Mouse (Mus musculus) thymus, postnatal 4 days (tissue): ENCODE results near the gene Mfsd13b.
A peak's percentile ranks its signal among the peaks of the same experiment; 100 is the strongest.
"Not testable (repeated sequence)": the region's sequence is repeated elsewhere in the genome, so short reads cannot be mapped to it uniquely, and the experiment has no call there.

Experiments used
- DNase-seq: peaks from one replicate; pipeline ENCODE4 v3.0.0; 2021

Mfsd13b gene

DNA sequence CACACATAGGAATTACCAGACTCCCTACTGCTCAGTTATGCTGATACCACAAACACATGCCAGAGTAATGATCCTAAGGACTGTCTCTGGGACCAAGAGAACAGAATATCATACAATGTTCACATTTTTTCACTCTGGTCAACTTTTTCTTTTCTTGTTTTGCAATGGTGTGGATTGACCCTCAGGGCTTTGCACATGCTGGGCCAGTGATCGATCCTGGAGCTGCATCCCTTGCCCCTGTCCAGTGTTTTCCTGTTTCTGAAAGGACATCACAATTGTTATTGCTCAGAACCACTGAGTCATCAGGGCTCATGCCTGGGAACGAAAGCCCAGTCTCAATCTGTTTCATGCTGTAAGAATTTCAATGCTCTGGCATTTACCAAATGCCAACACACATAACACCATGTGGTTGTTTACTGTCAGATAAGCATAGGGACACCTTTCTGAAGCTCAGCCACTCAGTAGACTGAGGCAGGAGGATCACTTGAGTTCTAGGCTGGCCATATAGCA lies 16.8 kb downstream of the Mfsd13b start:
- no peak for DNase-seq

DNA sequence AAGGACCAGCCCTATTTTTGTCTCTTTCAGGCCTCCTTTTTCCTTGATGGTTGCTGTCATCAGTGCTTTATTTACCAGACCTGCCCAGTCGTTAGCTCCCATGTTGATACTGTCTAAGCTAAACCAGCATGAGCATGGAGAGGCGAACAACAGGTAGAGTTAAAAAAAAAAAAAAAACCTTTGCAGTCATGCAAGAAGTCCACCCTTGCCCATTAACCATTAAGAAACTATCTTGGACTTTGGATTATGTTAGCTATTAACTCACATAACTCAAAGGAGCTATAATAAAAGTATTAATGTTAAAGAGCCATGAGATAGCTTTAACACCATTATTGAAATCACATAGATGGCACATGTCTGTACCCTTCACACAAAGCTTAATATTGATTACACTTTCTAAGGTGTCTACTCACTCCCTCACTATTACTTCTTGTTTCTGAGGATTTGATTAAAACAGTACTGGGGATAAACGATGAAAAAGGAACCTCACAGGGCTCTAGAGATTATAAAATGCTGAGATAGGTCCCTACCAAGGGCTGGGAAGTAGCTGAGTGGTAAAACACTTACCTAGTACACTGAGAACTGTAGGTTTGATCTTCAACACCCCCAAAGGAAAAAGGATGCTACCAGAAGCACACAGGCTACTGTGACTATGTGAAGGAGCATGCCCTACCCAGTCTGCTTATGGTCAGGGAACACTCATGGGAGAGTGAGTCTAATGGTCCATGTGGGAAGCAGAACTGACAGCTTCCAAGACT lies 17.9 kb downstream of the Mfsd13b start:
- DNase-seq, result no peak

DNA sequence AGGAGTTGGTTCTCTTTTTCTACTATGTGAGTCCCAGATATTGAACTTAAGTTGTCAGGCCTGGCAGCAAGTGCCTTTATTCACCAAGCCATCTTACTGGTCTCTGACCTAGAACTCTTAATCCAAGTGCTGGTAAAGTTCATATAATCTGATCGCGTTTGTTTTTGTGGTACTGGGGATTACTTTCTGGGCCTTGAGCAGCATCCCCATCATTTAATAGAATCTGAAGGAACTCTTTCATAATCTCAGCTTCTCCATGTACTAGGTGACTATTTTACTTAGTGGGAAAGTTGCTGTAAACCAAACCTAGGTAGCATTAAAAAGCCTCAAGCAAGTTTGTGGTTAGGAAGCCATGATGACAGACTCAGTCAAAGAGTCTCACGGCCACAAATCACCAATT lies 19.6 kb downstream of the Mfsd13b start:
- no peak for DNase-seq

DNA sequence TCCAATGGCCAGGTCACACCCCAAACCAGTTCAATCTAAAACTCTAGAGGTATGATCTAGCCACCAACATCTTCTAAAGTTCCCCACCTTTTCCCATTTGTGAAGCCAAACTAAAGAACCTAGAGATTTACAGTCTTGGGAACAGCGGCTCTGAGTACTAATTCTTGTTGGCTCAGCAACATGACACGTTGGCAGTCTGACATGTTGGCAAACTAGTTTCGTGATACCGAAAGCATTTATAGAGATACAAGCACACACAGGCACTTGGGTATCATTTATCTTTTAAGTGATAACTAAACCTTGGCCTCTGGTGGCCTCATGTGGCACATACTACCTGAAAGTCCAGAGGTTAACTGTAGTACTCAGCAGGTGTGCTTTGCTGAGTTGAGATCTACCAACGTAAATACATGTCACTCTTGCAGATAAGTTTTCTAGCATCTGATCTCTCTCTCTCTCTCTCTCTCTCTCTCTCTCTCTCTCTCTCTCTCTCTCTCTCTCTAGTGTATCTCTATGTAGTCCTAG lies 20.2 kb downstream of the Mfsd13b start:
- DNase-seq, result no peak

DNA sequence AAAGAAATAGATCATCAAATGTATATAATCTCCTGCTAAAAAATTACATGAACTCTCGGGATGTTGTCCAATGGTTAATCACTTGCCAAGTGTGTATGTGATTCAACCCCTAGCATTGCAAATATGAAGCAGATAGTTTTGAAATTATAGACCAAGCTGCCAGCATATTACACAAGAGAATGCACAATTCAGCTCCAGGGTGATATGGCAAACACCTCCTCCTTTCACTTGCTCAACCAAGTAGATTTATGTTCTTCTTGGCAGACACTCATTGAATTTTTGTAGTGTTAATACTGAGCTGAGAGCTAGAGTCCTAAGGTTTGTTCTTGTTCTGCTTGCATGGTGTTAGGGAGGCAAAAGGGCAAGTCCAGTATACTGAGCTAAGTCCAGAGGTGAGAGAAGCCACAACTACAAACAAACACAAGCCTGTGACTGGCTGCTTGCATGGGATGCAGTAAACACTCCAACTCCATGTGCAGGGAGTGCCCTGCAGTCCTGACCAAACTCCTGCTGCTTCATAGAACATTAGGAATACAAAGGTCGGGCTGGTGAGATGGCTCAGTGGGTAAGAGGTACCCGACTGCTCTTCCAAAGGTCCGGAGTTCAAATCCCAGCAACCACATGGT lies 21.6 kb downstream of the Mfsd13b start:
- no peak for DNase-seq

DNA sequence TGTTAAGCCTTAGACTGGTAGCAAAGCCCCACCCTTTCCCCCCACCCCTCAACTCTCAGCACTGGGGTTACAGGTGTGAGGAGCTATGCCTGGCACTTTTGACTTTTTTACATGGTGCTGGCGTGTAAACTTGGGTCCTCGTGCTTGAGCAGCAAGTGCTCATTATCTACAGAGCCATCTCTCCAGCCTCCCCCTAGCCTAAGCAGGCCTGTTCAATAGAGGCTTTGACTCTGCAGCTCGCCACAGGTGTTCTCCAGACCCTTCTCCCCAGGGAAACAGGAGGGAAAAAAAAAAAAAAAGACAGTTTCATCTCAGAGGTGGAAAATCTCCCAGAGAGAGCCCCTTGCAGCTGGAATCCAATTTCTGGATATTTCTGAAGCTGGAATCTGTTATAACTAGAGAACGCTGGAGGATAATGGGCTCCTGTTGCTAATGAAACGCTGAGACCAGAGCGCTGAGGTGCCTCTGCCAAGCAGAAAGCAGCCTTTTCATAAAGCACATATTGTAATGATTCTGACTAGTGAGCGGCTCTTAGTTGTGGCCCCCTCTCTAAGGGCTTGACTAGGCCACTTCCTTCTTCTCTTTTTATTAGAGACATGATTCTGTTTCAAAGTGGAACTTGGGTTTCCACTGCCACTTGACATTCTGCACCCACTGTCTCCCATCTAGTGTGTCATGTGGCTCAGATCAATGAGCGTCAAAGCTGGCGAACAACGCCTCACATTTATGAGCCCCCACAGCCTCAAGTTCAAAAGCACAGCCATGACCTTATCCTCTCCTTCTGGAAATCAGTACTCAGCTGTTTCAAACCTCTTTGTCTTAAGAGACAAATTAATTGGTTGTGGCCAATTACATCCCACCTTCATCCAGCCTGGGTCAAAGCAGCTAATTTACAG lies 29.7 kb downstream of the Mfsd13b start:
- DNase-seq, result no peak

DNA sequence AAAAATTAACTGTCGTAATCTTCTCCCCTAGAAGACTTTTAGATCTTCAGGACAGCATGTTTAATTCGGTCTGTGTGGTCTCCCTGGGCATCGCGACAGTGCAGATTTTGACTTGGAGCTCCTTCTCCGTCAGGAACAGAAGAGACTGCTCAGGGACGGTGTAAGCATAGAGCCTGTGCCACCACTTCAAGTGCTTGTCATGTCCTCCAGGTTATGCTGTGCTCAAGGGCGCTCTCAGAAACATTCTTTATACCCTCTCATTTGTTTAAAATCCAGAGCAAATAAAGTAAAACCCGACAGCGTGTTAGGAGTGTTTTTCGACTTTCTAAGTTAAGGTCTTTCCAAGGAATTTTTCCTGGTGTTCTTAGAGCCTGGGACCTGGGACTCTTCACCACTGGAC lies 32.2 kb downstream of the Mfsd13b start:
- DNase-seq, result no peak

DNA sequence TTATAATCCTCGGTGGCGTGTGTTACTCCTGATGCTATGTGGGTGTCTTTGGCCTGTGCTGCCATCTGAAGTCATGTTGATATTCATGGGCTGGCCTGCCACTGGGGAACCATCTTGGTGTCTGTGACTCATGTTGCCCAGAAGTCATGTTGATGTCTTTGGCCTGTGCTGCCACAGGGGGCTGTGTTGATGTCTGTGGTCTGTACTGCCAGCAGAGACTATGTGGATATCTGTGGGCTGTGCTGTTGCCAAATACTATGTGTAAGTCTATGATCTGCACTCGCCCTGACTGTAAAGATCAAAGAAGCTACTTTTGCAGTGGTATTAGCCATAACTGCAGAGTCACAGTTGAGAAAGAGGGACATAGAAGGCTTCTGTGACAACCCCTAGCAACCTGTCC lies 36.5 kb downstream of the Mfsd13b start:
- no peak for DNase-seq

DNA sequence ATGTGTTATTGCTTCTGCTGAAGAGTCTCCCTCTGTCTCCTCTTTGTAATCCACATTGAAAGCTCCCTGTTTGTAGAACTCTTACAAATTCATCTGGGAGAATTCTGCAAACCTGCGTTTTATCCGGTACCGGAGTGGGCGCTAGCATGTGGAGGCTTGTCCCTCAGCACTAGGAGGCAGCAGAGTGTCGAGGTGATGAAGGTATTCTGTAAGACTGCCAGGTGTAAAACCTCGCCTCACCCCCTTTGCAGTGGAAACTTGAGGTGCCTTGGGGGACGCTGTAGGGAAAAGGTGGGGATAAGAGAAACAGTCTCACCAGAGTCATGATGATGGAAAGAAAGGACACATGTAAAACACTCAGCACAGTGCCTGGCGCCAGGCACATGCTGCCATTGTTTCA lies 38.0 kb downstream of the Mfsd13b start:
- DNase-seq, result peak; percentile 55

DNA sequence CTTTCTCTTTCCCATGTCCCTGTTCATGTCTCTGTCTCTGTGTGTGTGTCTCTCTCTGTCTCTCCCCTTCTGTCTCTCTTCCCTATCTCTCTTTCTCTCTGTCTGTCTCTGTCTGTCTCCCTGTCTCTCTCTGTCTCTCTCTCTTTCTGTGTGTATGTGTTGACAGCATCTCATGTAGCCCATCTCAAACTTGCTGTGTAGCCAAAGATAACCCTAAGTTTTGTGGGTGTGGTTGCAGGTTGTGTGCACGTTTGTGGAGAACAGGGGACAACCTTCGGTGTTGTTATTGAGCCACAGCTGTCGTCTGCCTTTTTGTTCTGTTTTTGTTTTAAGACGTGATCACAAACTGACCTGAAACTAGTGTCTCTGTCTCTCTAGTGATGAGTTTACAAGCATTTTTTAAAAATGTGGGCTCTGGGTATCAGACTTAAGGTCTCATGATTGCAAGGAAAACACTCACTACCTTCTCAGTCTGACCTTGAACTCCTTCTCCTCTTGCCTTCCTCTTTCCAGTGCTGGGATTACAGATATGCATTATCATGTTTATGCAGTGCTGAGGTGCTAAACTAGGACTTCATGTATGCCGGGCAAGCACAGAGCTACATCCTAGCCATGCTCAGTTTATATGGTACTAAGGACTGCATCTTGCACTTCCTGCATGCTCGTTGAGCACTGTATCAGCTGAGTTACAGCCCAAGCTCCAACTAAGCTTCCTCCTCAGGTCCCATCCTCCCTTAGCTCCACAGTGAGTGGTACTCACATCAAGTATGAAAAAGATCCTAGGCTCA lies 43.1 kb downstream of the Mfsd13b start:
- DNase-seq, result no peak

DNA sequence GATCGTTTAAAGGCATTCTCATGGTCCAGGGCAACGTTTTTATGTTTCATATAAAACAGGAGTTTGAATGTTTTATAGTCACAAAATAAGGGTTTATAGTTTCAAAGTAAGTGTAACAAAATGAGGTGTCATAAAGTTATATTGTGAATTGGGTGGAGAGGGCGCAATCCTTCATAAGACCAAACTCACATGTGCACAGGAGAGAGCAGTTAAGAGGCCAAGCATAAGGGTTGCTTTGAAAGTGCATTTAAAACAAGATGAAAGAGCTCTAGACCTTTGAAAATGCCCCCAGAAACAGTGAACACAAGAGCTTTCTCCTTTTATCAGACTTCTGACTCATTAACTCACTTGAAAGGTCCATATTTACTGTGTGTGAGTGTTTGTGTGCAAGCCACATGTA lies 44.0 kb downstream of the Mfsd13b start:
- DNase-seq, result no peak

DNA sequence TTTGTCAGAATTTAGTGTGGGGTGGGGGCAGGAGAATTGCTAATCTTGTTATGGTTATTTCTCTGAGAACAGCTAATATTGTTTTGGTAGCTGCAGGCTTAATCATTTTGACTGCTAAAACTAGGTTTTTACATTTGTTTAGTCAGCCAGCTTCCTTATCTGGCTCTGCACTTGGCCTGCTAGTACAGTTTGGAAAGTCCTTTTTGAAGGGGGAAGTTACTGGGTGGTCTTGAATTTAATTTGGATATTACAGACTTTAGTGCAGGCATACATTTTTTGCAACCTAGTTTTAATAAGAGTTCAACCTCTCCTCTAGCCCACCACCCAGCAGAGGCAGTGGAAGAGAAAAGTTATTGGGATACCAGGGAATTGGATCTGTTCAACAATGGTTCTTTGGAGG lies 47.6 kb downstream of the Mfsd13b start:
- not testable (repeated sequence) for DNase-seq

DNA sequence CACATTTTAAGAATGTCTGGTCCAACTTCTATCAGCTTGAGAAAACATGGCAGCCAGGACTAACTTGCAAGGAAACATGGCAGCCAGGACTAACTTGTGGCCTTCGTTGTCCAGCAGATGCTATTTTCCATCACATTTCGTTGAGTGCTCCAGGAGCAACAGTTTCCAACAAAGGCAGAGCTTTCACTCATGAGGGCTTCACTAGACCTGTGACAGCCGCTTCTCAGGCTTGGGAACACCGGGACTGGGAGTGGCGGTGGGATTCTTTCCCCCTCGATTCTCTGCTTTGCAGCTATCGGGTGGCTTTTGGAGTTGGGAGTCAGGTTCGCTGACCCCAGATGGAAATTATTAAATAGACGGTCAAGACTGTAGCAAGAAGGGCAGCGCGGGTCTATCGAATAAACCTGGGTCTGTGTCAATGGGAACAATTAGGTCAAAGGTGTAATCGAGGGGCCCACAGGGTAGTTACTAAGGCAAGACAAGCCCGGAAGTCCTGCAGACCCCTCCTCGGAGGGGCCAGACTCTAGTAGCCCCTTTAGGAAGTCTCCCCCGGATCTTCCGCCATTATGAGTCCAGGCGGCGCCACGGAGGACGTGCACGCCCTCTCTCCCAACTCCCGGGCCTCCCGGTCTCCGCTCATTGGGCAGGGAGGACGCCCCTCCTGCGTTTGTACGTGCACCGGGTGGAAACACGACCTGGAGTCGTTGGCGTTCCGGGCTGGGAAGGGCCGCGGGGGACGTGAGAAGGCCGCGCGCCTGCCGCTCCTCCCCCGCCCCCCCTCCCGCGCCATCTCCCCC lies 51.7 kb downstream of the Mfsd13b start, which contains the start of gene Mettl9:
Gene Mettl9 (plus strand): TSS at position 590 of the 797 bp plus-strand sequence.
- DNase-seq, result peak; percentile 95

DNA sequence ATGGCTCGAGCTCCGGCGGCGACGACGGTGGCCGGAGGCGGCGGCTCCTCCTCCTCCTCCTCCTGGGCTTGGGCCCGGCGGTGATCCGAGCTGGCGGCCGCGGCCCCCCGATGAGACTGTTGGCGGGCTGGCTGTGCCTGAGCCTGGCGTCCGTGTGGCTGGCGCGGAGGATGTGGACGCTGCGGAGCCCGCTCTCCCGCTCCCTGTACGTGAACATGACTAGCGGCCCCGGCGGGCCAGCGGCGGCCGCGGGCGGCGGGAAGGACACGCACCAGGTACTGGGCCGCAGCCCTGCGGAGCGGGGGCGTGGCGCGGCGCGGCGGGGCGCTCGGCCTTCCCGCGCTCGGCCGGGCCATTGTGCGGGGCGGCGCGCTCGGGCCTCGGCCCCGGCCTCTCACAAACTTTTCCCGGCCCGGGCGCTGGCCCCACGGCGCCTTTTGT lies 52.4 kb downstream of the Mfsd13b start:
- DNase-seq, result peak; percentile 64

DNA sequence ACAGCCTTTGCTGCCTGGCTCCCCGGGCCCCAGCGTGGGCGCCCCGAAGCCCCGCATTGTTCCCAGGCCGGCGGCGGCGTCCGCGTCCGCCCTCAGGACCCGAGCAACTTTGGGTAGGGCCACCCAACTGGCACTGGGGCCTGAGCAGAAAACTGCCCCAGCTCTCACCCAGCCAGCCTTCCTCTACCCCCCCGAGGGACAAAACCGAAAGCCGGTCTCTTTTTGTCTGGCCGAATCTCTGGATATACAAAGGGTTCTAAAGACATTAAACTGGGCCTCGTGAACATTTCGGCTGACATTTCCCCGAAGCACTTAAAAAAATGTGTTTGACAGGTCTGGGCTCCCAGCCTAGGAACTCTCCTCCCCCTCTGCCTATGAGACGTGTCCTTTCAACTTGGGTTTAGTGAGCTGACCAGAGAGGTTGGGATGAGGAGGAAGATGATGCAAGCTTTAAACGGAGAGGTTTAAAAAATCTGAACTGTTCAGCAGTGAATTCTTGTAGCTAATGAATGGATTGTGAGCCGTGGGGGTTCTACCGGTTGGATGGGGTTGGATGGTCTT lies 52.9 kb downstream of the Mfsd13b start:
- DNase-seq, result no peak

DNA sequence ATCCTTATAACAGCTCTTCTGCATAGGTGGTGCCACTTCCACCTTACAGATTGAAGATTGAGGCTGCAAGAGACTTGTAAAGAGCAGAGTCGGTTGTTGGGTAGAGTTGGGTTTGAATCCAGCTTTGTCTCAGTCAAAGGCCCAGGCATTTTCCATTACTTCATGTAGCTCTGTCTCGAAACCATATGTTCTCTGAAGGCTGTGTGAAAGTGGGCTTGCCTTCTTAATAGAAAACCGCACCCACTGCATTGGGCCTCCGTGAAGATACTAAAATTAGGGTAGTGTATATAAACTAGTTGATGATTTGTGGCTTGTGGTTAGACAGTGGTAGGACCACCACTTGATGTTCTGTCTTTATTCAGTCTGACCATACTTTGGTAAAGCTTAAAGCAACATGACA lies 58.3 kb downstream of the Mfsd13b start:
- DNase-seq, result no peak

DNA sequence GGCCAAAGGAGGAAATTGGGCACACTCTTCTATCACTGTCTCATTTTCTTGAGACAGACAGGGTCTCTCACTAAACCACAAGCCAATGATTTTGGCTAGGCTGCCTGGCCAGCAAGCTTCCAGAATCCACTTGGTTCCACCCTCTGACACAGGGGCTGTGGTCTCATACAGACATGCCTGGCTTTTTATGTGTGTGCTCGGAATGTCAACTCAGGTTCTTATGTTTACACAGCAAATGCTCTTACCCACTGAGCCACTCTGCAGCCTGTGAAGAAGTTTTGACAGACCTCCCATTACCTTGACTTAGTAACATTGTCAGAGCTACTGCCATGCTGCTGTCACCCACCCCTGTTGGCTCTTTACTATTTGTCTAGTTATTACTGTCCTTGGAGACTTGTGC lies 59.7 kb downstream of the Mfsd13b start:
- DNase-seq, result no peak

DNA sequence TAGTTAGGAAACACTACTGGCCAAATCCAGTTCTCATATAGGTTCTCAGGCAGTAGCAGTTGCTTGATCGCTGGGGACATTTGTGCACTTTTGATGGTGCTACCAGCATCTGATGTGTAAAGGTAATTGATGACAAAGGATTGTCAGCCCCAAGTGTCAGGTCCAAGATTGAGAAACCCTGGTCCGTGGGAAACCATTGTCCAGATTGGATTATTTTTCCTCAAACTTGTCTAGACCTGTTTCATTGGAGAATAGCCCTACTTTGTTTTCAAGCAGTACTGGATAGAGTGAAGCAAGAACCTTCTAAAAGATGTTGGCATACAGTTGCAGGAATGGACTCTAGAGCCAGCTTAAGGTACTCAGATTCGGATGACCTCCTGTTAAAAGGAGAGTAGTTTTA lies 60.7 kb downstream of the Mfsd13b start:
- DNase-seq, result no peak

DNA sequence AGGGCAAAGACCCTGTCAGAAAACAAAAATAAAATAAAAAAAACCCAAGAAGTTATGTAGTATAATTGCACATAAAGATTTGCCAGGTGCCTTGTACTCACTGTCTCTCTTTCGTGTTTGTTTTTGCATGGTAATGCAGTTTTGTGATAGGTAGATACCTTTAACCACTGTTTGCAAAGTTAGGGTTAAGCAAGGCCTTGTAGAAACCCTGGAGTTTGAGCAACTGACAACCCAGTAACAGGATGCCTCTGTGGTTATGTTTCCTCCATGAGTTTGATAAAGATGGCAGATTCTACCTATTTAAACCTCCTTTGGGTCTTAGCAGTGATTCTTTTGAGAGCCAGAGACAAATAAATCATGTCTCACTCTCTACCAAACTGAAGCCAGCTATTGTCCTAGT lies 61.2 kb downstream of the Mfsd13b start:
- DNase-seq, result no peak

DNA sequence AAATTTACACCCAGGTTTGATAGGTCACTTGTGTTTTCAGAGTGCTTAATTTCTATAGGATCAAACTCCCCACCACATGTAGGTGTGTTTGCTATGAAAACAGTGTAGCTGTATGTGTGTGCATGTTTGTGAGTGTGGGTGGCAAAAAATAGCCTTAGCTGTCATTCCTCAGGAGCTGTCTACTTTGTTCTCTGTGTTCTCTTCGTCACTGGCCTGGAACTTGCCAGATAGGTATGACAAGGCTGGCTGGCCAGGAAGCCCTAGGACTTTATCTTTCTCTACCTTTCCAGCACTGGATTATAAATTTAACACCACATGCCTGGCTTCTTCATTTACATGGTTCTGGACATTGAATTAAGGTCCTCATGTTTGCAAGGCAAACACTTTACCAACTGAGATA lies 61.9 kb downstream of the Mfsd13b start:
- no peak for DNase-seq
